Mouse (Mus musculus): Measurements from ENCODE around the gene Saal1. TPM values are rescaled to one million over a fixed set of nuclear protein-coding genes. Genes with fewer than 3 reads are reported as not detected.
"Not testable (repeated sequence)": the region's sequence is repeated elsewhere in the genome, so short reads cannot be mapped to it uniquely, and the experiment has no call there.

Saal1 gene
- polyA plus RNA-seq, 1 experiment from 2014 or later = 28.9 TPM

DNA sequence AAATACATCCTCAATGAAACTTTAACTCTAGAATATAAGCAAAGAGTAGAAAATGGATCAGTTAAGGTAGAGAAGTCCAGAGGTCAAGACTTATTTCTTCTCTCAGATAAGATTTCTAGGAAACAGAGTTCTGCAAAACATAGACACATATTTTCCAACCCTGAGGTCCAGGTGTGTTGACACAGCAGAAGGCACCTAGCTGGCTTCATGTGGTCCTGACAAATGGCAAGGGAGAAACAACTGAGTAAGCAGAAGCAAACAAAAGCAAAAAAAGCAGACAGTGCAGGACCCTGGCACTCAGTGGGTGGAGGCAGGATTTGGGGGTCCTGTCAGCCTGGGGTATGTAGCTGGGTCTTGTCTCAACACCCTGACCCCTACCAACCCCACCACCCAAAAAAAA lies 29.7 kb downstream of the Saal1 start:
- Histone ChIP-seq H3K27ac (no peak overlapping the region), H3K4me1 (no peaks in the 10 kb centered on the region), H3K4me2 (no peak overlapping the region), H3K9me3 (no peaks in the 10 kb centered on the region), H3K36me3 (no peaks in the 10 kb centered on the region), H3K27me3 (no peaks in the 10 kb centered on the region), H3K4me3 (no peak overlapping the region), H3K9ac (no peak overlapping the region)
- ATAC-seq (ENCODE audit: insufficient number of reproducible peaks, low FRiP score, low TSS enrichment, low read depth) = no peak

DNA sequence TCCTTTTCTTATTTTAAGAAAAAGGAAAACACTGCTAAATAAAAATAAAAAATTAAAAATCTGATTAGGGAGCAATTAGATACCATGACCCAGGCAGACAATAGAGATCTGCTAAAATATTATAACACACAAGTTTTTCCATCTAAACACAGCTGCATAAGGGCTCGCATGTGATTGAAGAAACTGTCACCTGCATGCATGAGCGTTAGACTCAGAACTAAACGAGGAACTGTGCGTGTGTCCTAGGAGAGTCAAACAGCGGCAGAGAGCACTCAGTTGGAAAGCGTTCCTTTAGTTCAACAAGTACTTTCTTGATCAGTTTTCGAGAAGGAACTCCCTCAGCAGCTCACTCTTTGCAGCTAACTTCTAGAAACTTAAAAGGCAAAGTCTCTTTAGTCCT lies 31.4 kb downstream of the Saal1 start:
- H3K4me2 ChIP-seq; H3K9me3 ChIP-seq; H3K4me1 ChIP-seq; H3K9ac ChIP-seq; ATAC-seq (ENCODE audit: insufficient number of reproducible peaks, low FRiP score, low TSS enrichment, low read depth); H3K36me3 ChIP-seq; H3K27me3 ChIP-seq; H3K27ac ChIP-seq; H3K4me3 ChIP-seq: not testable (repeated sequence)
- 80% methylated on average over 7 of the region's 7 CpGs for WGBS

DNA sequence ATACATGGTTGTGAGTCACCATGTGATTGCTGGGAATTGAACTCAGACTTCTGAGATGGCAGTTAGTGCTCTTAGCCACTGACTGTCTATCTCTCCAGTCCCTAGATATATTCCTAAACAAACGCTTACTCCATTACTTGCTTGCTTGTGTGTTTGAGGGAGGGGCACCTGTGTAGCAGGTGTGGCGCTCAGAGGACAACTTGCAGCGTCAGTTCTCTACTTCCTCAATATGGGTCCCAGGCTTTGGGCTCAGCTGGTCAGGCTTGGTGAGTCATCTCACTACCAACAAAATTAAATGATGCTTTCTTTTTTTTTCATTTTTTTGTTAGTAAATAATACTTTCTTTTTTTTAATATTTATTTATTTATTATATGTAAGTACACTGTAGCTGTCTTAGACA lies 32.1 kb downstream of the Saal1 start:
- H3K9me3 ChIP-seq = no peaks in the 10 kb centered on the region
- H3K36me3 ChIP-seq = no peaks in the 10 kb centered on the region
- H3K9ac ChIP-seq = no peak overlapping the region
- H3K27ac ChIP-seq = no peak overlapping the region
- H3K27me3 ChIP-seq = no peaks in the 10 kb centered on the region
- no peaks in the 10 kb centered on the region for H3K4me1 ChIP-seq
- no peak overlapping the region for H3K4me3 ChIP-seq
- no peak for ATAC-seq (ENCODE audit: insufficient number of reproducible peaks, low FRiP score, low TSS enrichment, low read depth)
- WGBS = 84% methylated on average over 3 of the region's 3 CpGs
- H3K4me2 ChIP-seq = no peak overlapping the region

DNA sequence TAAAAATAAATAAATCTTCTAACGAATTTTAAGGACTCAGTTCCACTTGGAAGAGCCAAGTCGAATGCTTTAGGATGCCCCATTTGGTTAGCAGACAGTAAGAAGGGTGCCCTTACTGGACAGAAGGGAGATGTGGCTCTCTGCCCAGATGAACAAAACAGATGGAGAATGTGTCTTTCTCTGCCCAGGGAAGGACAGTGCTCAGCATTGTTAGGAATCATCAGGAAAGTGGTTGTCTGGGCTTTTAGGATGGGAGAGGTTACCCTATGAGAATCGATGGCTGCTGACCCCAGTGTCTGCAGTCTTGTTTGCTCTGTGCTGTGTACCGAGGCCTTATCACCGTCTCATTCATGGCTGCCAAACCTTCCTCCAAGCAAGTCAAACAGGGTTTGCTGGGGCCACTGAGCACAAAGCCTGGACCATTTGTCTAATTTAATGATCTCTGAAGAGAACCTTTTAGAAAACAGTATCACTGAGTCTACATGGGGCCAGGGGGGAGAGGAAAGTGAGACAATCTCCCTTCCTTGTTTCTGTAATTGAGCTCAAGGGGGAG lies 33.6 kb downstream of the Saal1 start:
- no peak for ATAC-seq (ENCODE audit: insufficient number of reproducible peaks, low FRiP score, low TSS enrichment, low read depth)
- Histone ChIP-seq H3K4me1 (no peaks in the 10 kb centered on the region; the same call in 1 of the 2 replicates), H3K36me3 (no peaks in the 10 kb centered on the region), H3K27me3 (no peaks in the 10 kb centered on the region), H3K4me2 (no peak overlapping the region), H3K9ac (no peak overlapping the region), H3K27ac (no peak overlapping the region), H3K9me3 (no peaks in the 10 kb centered on the region), H3K4me3 (no peak overlapping the region)
- 73% methylated on average over 5 of the region's 5 CpGs for WGBS

DNA sequence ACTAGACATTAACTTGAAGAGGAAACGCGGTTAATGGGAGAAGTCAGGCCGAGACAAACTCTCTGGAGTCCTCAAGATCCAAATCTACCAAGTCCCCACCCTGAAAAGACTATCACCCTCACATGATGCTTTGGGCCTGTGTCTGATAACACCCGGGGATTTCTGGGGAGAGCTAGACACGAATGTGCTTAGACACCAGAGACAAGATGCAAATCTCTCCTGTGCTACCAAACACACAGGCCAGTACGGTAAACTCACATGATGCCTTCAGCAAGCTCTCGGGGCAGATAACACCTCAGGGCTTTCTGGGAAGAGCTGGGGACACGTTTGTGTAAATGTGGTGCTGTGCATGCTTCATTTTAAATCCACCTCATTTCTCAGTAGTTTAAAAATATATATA lies 34.6 kb downstream of the Saal1 start:
- Histone ChIP-seq H3K27me3 (no peaks in the 10 kb centered on the region), H3K4me2 (no peak overlapping the region), H3K9me3 (no peaks in the 10 kb centered on the region), H3K9ac (no peak overlapping the region), H3K4me3 (no peak overlapping the region), H3K27ac (no peak overlapping the region), H3K36me3 (no peaks in the 10 kb centered on the region), H3K4me1 (no peaks in the 10 kb centered on the region; the same call in 1 of the 2 replicates)
- WGBS = 84% methylated on average over 8 of the region's 8 CpGs
- ATAC-seq (ENCODE audit: insufficient number of reproducible peaks, low FRiP score, low TSS enrichment, low read depth) = no peak

DNA sequence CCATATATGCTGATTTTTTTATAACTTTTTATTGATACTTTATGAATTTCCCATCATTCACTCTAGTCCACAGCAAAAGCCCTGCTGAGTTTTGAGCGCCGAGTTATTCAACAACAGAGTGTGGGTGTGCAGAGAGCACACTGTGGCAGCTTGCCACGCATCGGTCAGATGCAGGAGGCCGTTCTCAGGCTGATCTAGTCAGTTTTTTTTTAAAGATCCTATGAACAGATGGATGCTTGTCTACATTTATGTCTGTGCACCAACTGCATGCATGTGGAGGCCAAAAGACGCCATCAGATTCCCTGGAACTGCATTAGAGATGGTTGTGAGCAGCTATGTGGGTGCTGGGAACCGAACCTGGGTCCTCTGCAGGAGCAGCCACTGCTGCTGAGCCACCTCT lies 35.4 kb downstream of the Saal1 start:
- no peak overlapping the region for H3K4me2 ChIP-seq
- H3K27ac ChIP-seq = no peak overlapping the region
- no peaks in the 10 kb centered on the region for H3K36me3 ChIP-seq
- ATAC-seq (ENCODE audit: insufficient number of reproducible peaks, low FRiP score, low TSS enrichment, low read depth) = no peak
- no peak overlapping the region for H3K4me3 ChIP-seq
- no peaks in the 10 kb centered on the region for H3K27me3 ChIP-seq
- no peak overlapping the region for H3K9ac ChIP-seq
- H3K4me1 ChIP-seq = no peaks in the 10 kb centered on the region; the same call in 1 of the 2 replicates
- H3K9me3 ChIP-seq = no peaks in the 10 kb centered on the region
- 89% methylated on average over 7 of the region's 7 CpGs for WGBS

DNA sequence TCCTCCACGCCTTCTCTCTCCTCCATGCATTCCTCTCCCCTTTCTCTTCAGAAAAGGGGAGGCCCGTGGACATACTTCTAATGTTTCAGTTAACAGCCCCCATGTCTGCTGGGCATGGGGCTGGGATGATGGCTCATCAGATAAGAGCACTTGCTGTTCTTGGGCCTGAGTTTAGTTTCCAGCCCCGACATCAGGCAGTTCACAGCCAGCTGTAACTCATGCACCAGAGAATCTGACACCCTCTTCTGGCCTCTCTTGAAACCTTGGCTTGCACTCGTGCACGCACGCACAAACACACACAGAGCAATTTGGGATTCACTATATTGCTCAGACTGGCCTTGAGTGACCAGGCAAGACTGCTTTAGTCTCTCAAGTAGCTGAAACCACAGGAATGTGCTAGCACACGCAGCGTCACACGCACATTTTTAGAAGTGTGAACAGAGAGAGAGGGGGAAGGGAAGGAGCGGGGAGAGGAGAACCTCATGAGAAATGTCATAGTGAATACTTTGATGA lies 38.3 kb downstream of the Saal1 start, which contains the start of gene Tph1:
Gene Tph1 (minus strand): TSS at position 378 of the 513 bp plus-strand sequence.
- ATAC-seq (ENCODE audit: insufficient number of reproducible peaks, low FRiP score, low TSS enrichment, low read depth) = no peak
- WGBS = 29% methylated on average over 10 of the region's 10 CpGs
- Histone ChIP-seq H3K9me3 (no peaks in the 10 kb centered on the region), H3K27ac (no peak within 1 kb of the TSS), H3K9ac (no peak within 1 kb of the TSS), H3K4me1 (peaks cover 2% of the 10 kb centered on the region), H3K4me2 (no peak within 1 kb of the TSS), H3K36me3 (no peaks in the 10 kb centered on the region), H3K4me3 (no peak within 1 kb of the TSS), H3K27me3 (peaks cover 6% of the 10 kb centered on the region; the same call in 1 of the 2 replicates)

DNA sequence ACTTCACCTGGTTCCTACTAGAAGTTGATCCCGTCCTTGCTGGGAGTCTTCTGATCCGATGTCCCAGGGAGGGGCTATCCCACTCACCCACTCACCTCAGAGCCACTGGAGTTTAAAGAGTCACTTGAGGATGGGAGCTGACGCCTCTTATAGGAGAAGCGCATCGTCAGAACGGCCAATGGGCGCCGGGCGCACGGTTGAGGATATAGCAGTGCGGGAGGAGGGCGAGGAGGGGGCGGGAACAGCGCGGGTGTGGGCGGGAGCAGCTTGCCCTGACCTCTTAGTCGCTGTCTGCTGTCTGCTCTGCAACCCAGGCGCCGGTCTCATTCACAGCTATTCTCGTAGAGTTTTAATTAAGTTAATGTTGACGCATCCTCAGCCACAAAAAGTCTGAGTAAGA lies 43.2 kb downstream of the Saal1 start:
- H3K9me3 ChIP-seq = no peaks in the 10 kb centered on the region
- no peak overlapping the region for H3K9ac ChIP-seq
- no peaks in the 10 kb centered on the region for H3K36me3 ChIP-seq
- no peak overlapping the region for H3K27ac ChIP-seq
- peaks cover 23% of the 10 kb centered on the region; the same call in 1 of the 2 replicates for H3K27me3 ChIP-seq
- peaks cover 4% of the 10 kb centered on the region for H3K4me1 ChIP-seq
- peak overlapping the region; percentile 29 for H3K4me2 ChIP-seq
- no peak for ATAC-seq (ENCODE audit: insufficient number of reproducible peaks, low FRiP score, low TSS enrichment, low read depth)
- WGBS = 2% methylated on average over 21 of the region's 21 CpGs
- no peak overlapping the region for H3K4me3 ChIP-seq

DNA sequence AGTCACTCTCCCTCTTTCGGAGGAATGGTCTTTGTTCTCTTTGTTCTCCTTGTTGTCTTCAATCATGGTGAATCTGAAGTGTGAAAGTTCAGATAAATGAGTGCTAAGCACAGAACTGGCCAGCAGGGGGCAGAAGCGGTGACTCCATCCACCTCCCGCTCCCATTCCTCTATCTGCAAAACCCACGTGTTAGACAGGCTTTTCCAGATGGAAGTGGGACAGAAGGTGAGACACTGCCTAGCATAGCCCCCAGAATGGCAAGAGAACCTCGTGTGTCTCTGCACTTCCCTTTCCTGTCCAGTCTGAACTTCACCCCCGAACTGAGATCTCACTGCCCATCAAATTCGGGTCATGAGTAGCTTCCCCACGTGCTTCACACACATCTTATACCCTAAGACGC lies 45.2 kb downstream of the Saal1 start:
- Histone ChIP-seq H3K9me3 (no peaks in the 10 kb centered on the region), H3K4me1 (peaks cover 4% of the 10 kb centered on the region), H3K27ac (no peak overlapping the region), H3K4me2 (no peak overlapping the region), H3K36me3 (no peaks in the 10 kb centered on the region), H3K27me3 (peaks cover 23% of the 10 kb centered on the region; the same call in 1 of the 2 replicates), H3K4me3 (no peak overlapping the region), H3K9ac (no peak overlapping the region)
- ATAC-seq (ENCODE audit: insufficient number of reproducible peaks, low FRiP score, low TSS enrichment, low read depth) = no peak
- WGBS = 30% methylated on average over 9 of the region's 9 CpGs

DNA sequence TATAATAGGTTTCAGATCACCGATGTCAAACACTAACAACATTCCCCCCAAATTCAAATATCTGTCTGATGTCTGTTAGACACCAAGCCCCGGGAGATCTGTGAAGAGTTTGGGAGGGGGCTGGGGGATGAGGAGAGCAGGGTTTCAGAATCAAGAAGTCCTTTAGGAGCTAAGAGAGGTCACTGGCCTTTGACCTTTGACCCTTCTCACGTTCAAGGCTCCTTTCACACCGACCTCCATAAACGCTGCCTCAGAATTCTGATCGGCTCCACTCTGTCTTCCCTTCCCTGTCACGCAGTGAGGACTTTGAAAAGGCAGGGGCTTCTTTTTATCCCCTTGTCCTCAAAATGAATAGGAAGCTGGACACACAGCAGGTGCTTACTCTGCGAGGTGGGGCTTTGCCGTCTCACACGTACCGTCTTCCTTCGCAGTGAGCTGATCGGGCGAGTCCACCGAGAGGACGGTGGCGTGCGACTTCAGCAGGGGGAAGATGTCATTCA lies 48.8 kb downstream of the Saal1 start:
- ATAC-seq (ENCODE audit: insufficient number of reproducible peaks, low FRiP score, low TSS enrichment, low read depth) = no peak
- no peak overlapping the region for H3K27ac ChIP-seq
- H3K36me3 ChIP-seq = no peaks in the 10 kb centered on the region
- 59% methylated on average over 18 of the region's 18 CpGs for WGBS
- H3K9me3 ChIP-seq = no peaks in the 10 kb centered on the region
- no peak overlapping the region for H3K4me2 ChIP-seq
- peaks cover 13% of the 10 kb centered on the region; the same call in 1 of the 2 replicates for H3K27me3 ChIP-seq
- H3K4me1 ChIP-seq = no peaks in the 10 kb centered on the region
- no peak overlapping the region for H3K4me3 ChIP-seq
- H3K9ac ChIP-seq = no peak overlapping the region

DNA sequence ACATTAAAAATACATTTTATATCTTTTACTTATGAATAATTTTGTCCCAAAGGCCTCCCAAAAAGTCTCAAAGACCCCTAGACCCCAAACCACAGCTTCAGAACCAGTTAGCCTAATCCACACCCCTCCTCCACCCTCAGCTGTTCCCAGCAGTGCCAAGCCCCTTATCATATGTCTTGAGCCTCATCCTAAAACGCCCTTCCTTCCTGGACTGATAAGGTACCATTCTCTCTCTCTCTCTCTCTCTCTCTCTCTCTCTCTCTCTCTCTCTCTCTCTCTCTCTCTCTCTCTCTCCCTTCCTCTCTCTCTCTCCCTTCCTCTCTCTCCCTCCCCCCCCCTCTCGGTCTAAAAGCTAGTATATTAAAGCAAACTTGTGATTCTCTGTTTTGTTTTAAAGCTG lies 58.2 kb downstream of the Saal1 start:
- WGBS = 50% methylated on average over 2 of the region's 2 CpGs
- ATAC-seq (ENCODE audit: insufficient number of reproducible peaks, low FRiP score, low TSS enrichment, low read depth) = no peak
- H3K4me1 ChIP-seq = no peaks in the 10 kb centered on the region

DNA sequence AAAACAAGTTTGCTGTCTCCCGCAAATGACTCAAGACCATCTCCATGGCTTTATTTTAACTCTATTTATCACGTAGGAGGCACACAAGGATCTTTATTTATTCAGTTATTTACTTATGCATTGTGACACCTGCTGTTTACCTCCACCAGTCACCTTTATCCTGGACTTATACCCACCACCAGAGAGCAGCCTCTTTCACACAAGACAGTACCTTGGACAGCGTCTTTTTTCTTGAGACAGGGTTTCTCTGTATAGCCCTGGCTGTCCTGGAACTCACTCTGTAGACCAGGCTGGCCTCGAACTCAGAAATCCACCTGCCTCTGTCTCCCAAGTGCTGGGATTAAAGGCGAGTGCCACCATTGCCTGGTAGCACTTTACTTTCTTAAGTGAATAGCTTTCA lies 60.2 kb downstream of the Saal1 start:
- ATAC-seq (ENCODE audit: insufficient number of reproducible peaks, low FRiP score, low TSS enrichment, low read depth); H3K36me3 ChIP-seq; H3K4me2 ChIP-seq; H3K4me3 ChIP-seq; H3K27ac ChIP-seq; H3K9ac ChIP-seq; H3K9me3 ChIP-seq; H3K27me3 ChIP-seq; H3K4me1 ChIP-seq: not testable (repeated sequence)
- 53% methylated on average over 5 of the region's 5 CpGs for WGBS

More for the DNA sequence above, 58.2 kb downstream of the Saal1 start:
- no peaks in the 10 kb centered on the region for H3K36me3 ChIP-seq
- no peak overlapping the region for H3K9ac ChIP-seq
- no peak overlapping the region for H3K27ac ChIP-seq
- no peak overlapping the region for H3K4me2 ChIP-seq
- H3K4me3 ChIP-seq = no peak overlapping the region
- no peaks in the 10 kb centered on the region for H3K9me3 ChIP-seq
- H3K27me3 ChIP-seq = no peaks in the 10 kb centered on the region
